Mouse (Mus musculus): ENCODE data around the gene Yipf4. TPM values are rescaled to one million over a fixed set of nuclear protein-coding genes. Genes with fewer than 3 reads are reported as not detected.

The Yipf4 gene
- 52.6 and 63.5 TPM in 2 replicates for polyA plus RNA-seq (2014; fragmentation: Nextera tagmentation; extraction: Ambion mirVana)

- Histone ChIP-seq H3K9ac (replicated peaks; ENCODE audit: low read length) (peak within 1 kb of the TSS; percentile 84), H3K9me3 (replicated peaks; ENCODE audit: control insufficient read depth, low read length) (no peaks in the 10 kb centered on the region), H3K4me2 (ENCODE audit: low read depth, low read length) (peak within 1 kb of the TSS; percentile 67), H3K36me3 (replicated peaks; ENCODE audit: control insufficient read depth, insufficient read depth, low read depth, low read length) (peaks cover 2% of the 10 kb centered on the region), H3K27ac (replicated peaks; ENCODE audit: low read depth, low read length) (no peak within 1 kb of the TSS), H3K27me3 (ENCODE audit: control insufficient read depth, insufficient read depth, low read length) (no peaks in the 10 kb centered on the region), H3K4me3 (ENCODE audit: low read depth, low read length) (peak within 1 kb of the TSS; percentile 96), H3K4me1 (ENCODE audit: control insufficient read depth, insufficient read depth, low read length) (no peaks in the 10 kb centered on the region)
- peak; percentile 98 for DNase-seq (ENCODE audit: low spot score)
- ATAC-seq (replicated peaks; ENCODE audit: insufficient number of reproducible peaks, low FRiP score, low TSS enrichment, low read depth) = peak; percentile 99
- WGBS = 5% methylated on average over 57 of the region's 58 CpGs
These were observed at the start of gene Yipf4 for GRCm38 (mm10) chr17:74489024-74489900. Yipf4 (plus strand) TSS chr17:74489493.

- Histone ChIP-seq H3K4me2 (ENCODE audit: low read depth, low read length) (no peak overlapping the region), H3K4me3 (ENCODE audit: low read depth, low read length) (no peak overlapping the region), H3K36me3 (replicated peaks; ENCODE audit: control insufficient read depth, insufficient read depth, low read depth, low read length) (no peaks in the 10 kb centered on the region), H3K27me3 (ENCODE audit: control insufficient read depth, insufficient read depth, low read length) (no peaks in the 10 kb centered on the region), H3K9me3 (replicated peaks; ENCODE audit: control insufficient read depth, low read length) (no peaks in the 10 kb centered on the region), H3K4me1 (ENCODE audit: control insufficient read depth, insufficient read depth, low read length) (no peaks in the 10 kb centered on the region), H3K27ac (replicated peaks; ENCODE audit: low read depth, low read length) (no peak overlapping the region), H3K9ac (replicated peaks; ENCODE audit: low read length) (no peak overlapping the region)
- no peak for ATAC-seq (replicated peaks; ENCODE audit: insufficient number of reproducible peaks, low FRiP score, low TSS enrichment, low read depth)
- WGBS = 83% methylated on average over 5 of the region's 5 CpGs
- DNase-seq (ENCODE audit: low spot score) = no peak
These were observed 48.8 kb upstream of the Yipf4 start for GRCm38 (mm10) chr17:74440486-74440885.

- Histone ChIP-seq H3K9ac (replicated peaks; ENCODE audit: low read length) (no peak overlapping the region), H3K27me3 (ENCODE audit: control insufficient read depth, insufficient read depth, low read length) (no peaks in the 10 kb centered on the region), H3K36me3 (replicated peaks; ENCODE audit: control insufficient read depth, insufficient read depth, low read depth, low read length) (no peaks in the 10 kb centered on the region), H3K4me2 (ENCODE audit: low read depth, low read length) (no peak overlapping the region), H3K4me1 (ENCODE audit: control insufficient read depth, insufficient read depth, low read length) (no peaks in the 10 kb centered on the region), H3K27ac (replicated peaks; ENCODE audit: low read depth, low read length) (no peak overlapping the region), H3K9me3 (replicated peaks; ENCODE audit: control insufficient read depth, low read length) (no peaks in the 10 kb centered on the region), H3K4me3 (ENCODE audit: low read depth, low read length) (no peak overlapping the region)
- ATAC-seq (replicated peaks; ENCODE audit: insufficient number of reproducible peaks, low FRiP score, low TSS enrichment, low read depth) (no peak), DNase-seq (ENCODE audit: low spot score) (no peak)
- WGBS = 88% methylated on average over 10 of the region's 10 CpGs
These were observed 39.5 kb upstream of the Yipf4 start for GRCm38 (mm10) chr17:74449776-74450175.

- Histone ChIP-seq H3K36me3 (replicated peaks; ENCODE audit: control insufficient read depth, insufficient read depth, low read depth, low read length) (no peaks in the 10 kb centered on the region), H3K27me3 (ENCODE audit: control insufficient read depth, insufficient read depth, low read length) (no peaks in the 10 kb centered on the region), H3K9me3 (replicated peaks; ENCODE audit: control insufficient read depth, low read length) (no peaks in the 10 kb centered on the region), H3K4me1 (ENCODE audit: control insufficient read depth, insufficient read depth, low read length) (no peaks in the 10 kb centered on the region), H3K4me3 (ENCODE audit: low read depth, low read length) (no peak overlapping the region), H3K9ac (replicated peaks; ENCODE audit: low read length) (no peak overlapping the region), H3K4me2 (ENCODE audit: low read depth, low read length) (no peak overlapping the region), H3K27ac (replicated peaks; ENCODE audit: low read depth, low read length) (no peak overlapping the region)
- DNase-seq (ENCODE audit: low spot score) (no peak), ATAC-seq (replicated peaks; ENCODE audit: insufficient number of reproducible peaks, low FRiP score, low TSS enrichment, low read depth) (no peak)
- 71% methylated on average over 3 of the region's 3 CpGs for WGBS
These were observed 35.4 kb upstream of the Yipf4 start for GRCm38 (mm10) chr17:74453928-74454327.

- Histone ChIP-seq H3K4me3 (ENCODE audit: low read depth, low read length) (no peak overlapping the region), H3K9ac (replicated peaks; ENCODE audit: low read length) (no peak overlapping the region), H3K4me1 (ENCODE audit: control insufficient read depth, insufficient read depth, low read length) (no peaks in the 10 kb centered on the region), H3K27ac (replicated peaks; ENCODE audit: low read depth, low read length) (no peak overlapping the region), H3K36me3 (replicated peaks; ENCODE audit: control insufficient read depth, insufficient read depth, low read depth, low read length) (no peaks in the 10 kb centered on the region), H3K27me3 (ENCODE audit: control insufficient read depth, insufficient read depth, low read length) (no peaks in the 10 kb centered on the region), H3K4me2 (ENCODE audit: low read depth, low read length) (no peak overlapping the region), H3K9me3 (replicated peaks; ENCODE audit: control insufficient read depth, low read length) (no peaks in the 10 kb centered on the region)
- 84% methylated on average over 1 of the region's 1 CpGs for WGBS
- DNase-seq (ENCODE audit: low spot score) = no peak
- ATAC-seq (replicated peaks; ENCODE audit: insufficient number of reproducible peaks, low FRiP score, low TSS enrichment, low read depth) = no peak
These were observed 34.6 kb upstream of the Yipf4 start for GRCm38 (mm10) chr17:74454660-74455059.

GRCm38 (mm10) chr17:74455426-74455825, 33.9 kb upstream of the Yipf4 start:
- WGBS = 92% methylated on average over 4 of the region's 4 CpGs

GRCm38 (mm10) chr17:74456825-74457224, 32.5 kb upstream of the Yipf4 start:
- no peaks in the 10 kb centered on the region for H3K9me3 ChIP-seq (replicated peaks; ENCODE audit: control insufficient read depth, low read length)
- H3K4me3 ChIP-seq (ENCODE audit: low read depth, low read length) = no peak overlapping the region
- no peaks in the 10 kb centered on the region for H3K27me3 ChIP-seq (ENCODE audit: control insufficient read depth, insufficient read depth, low read length)
- H3K9ac ChIP-seq (replicated peaks; ENCODE audit: low read length) = no peak overlapping the region
- DNase-seq (ENCODE audit: low spot score) (no peak), ATAC-seq (replicated peaks; ENCODE audit: insufficient number of reproducible peaks, low FRiP score, low TSS enrichment, low read depth) (no peak)
- H3K4me2 ChIP-seq (ENCODE audit: low read depth, low read length) = no peak overlapping the region
- no peaks in the 10 kb centered on the region for H3K4me1 ChIP-seq (ENCODE audit: control insufficient read depth, insufficient read depth, low read length)
- no peaks in the 10 kb centered on the region for H3K36me3 ChIP-seq (replicated peaks; ENCODE audit: control insufficient read depth, insufficient read depth, low read depth, low read length)
- no peak overlapping the region for H3K27ac ChIP-seq (replicated peaks; ENCODE audit: low read depth, low read length)
- 92% methylated on average over 5 of the region's 5 CpGs for WGBS

More at GRCm38 (mm10) chr17:74455426-74455825, 33.9 kb upstream of the Yipf4 start:
- Histone ChIP-seq H3K36me3 (replicated peaks; ENCODE audit: control insufficient read depth, insufficient read depth, low read depth, low read length) (no peaks in the 10 kb centered on the region), H3K9me3 (replicated peaks; ENCODE audit: control insufficient read depth, low read length) (no peaks in the 10 kb centered on the region), H3K9ac (replicated peaks; ENCODE audit: low read length) (no peak overlapping the region), H3K4me2 (ENCODE audit: low read depth, low read length) (no peak overlapping the region), H3K4me1 (ENCODE audit: control insufficient read depth, insufficient read depth, low read length) (no peaks in the 10 kb centered on the region), H3K27me3 (ENCODE audit: control insufficient read depth, insufficient read depth, low read length) (no peaks in the 10 kb centered on the region), H3K4me3 (ENCODE audit: low read depth, low read length) (no peak overlapping the region), H3K27ac (replicated peaks; ENCODE audit: low read depth, low read length) (no peak overlapping the region)
- ATAC-seq (replicated peaks; ENCODE audit: insufficient number of reproducible peaks, low FRiP score, low TSS enrichment, low read depth) = no peak
- DNase-seq (ENCODE audit: low spot score) = no peak

- H3K9ac ChIP-seq (replicated peaks; ENCODE audit: low read length) = no peak overlapping the region
- WGBS = 79% methylated on average over 10 of the region's 10 CpGs
- ATAC-seq (replicated peaks; ENCODE audit: insufficient number of reproducible peaks, low FRiP score, low TSS enrichment, low read depth) = no peak
These were observed 31.2 kb upstream of the Yipf4 start for GRCm38 (mm10) chr17:74457972-74458677.

More at GRCm38 (mm10) chr17:74457972-74458677, 31.2 kb upstream of the Yipf4 start:
- Histone ChIP-seq H3K4me2 (ENCODE audit: low read depth, low read length) (no peak overlapping the region), H3K4me1 (ENCODE audit: control insufficient read depth, insufficient read depth, low read length) (no peaks in the 10 kb centered on the region), H3K9me3 (replicated peaks; ENCODE audit: control insufficient read depth, low read length) (no peaks in the 10 kb centered on the region), H3K27me3 (ENCODE audit: control insufficient read depth, insufficient read depth, low read length) (no peaks in the 10 kb centered on the region), H3K36me3 (replicated peaks; ENCODE audit: control insufficient read depth, insufficient read depth, low read depth, low read length) (no peaks in the 10 kb centered on the region), H3K4me3 (ENCODE audit: low read depth, low read length) (no peak overlapping the region), H3K27ac (replicated peaks; ENCODE audit: low read depth, low read length) (no peak overlapping the region)
- no peak for DNase-seq (ENCODE audit: low spot score)

Data from embryonic facial prominence, embryonic 11.5 days (tissue).